Mouse (Mus musculus) stomach, postnatal 0 days (tissue): ENCODE measurements around the gene Cdc42ep2. TPM values are rescaled to one million over a fixed set of nuclear protein-coding genes. Genes with fewer than 3 reads are reported as not detected.
A peak's percentile ranks its signal among the peaks of the same experiment; 100 is the strongest.

ENCODE experiments used
- ATAC-seq: fragments of 200-750 bp; cut with Nextera tagmentation; 2 replicates; pipeline ENCODE4 v1.8.0; 2017; ENCODE audit not compliant: low FRiP score, low TSS enrichment
- DNase-seq: peaks from one replicate; pipeline ENCODE4 v3.0.0-alpha.2; 2016; ENCODE audit warnings: low spot score
- H3K27ac ChIP-seq: fragments of 300-500 bp; sonication (generic); replicated peaks from 2 replicates; pipeline ENCODE4 v1.5.1; 2014; ENCODE audit warnings: mild to moderate bottlenecking, control low read depth
- H3K27me3 ChIP-seq: fragments of 300-500 bp; sonication (generic); 2 replicates; pipeline ENCODE4 v1.6.1; 2014; ENCODE audit warnings: low read length; ENCODE audit not compliant: control insufficient read depth, insufficient read depth
- H3K36me3 ChIP-seq: fragments of 300-500 bp; sonication (generic); 2 replicates; pipeline ENCODE4 v1.6.1; 2014; ENCODE audit warnings: low read length, mixed read lengths; ENCODE audit not compliant: control insufficient read depth, insufficient read depth
- H3K4me1 ChIP-seq: fragments of 300-500 bp; sonication (generic); replicated peaks from 2 replicates; pipeline ENCODE4 v1.6.1; 2014; ENCODE audit warnings: antibody characterized with exemption; ENCODE audit not compliant: control insufficient read depth, insufficient read depth
- H3K4me2 ChIP-seq: fragments of 300-500 bp; sonication (generic); replicated peaks from 2 replicates; pipeline ENCODE4 v1.6.1; 2014; ENCODE audit warnings: low read depth, mild to moderate bottlenecking, control low read depth, moderate library complexity
- H3K4me3 ChIP-seq: fragments of 300-500 bp; sonication (generic); 2 replicates; pipeline ENCODE4 v1.5.1; 2014; ENCODE audit warnings: low read depth, low read length, control low read depth
- H3K9ac ChIP-seq: fragments of 300-500 bp; sonication (generic); 2 replicates; pipeline ENCODE4 v1.6.1; 2014; ENCODE audit warnings: mild to moderate bottlenecking, low read length, control low read depth, mixed read lengths
- H3K9me3 ChIP-seq: fragments of 300-500 bp; sonication (generic); 2 replicates; pipeline ENCODE4 v1.6.1; 2016; ENCODE audit warnings: low read length; ENCODE audit not compliant: control insufficient read depth
- CTCF ChIP-seq: IDR thresholded peaks from 2 replicates; pipeline ENCODE4 v1.5.1; 2016; ENCODE audit warnings: antibody characterized with exemption, low read depth, mild to moderate bottlenecking, moderate library complexity
- EP300 ChIP-seq: optimal IDR thresholded peaks from 2 replicates; pipeline ENCODE3; 2016; ENCODE audit warnings: antibody characterized with exemption
- WGBS: fragments of 180-500 bp; shearing (Covaris S2); extraction: QIAGEN DNeasy Blood & Tissue Kit; methylation state at CpG from one replicate; pipeline ENCODE4 v1.1.7; 2014; 5-methylcytosine and 5-hydroxymethylcytosine counted together
- polyA plus RNA-seq: library from polyadenylated mRNA; unstranded; fragments of >200 nt; fragmentation: Nextera tagmentation; extraction: Ambion mirVana; gene quantifications from 2 replicates; pipeline ENCODE4 v1.2.1, GENCODE M21; 2015

The Cdc42ep2 gene
- polyA plus RNA-seq, 1 experiment from 2014 or later = 7.9 TPM

- no peaks in the 10 kb centered on the region for H3K27me3 ChIP-seq
- under 1% methylated on average over 49 of the region's 50 CpGs for WGBS
- DNase-seq (peak; percentile 90), ATAC-seq (peak; percentile 86)
- H3K4me1 ChIP-seq = no peaks in the 10 kb centered on the region; the same call in 1 of the 2 replicates
- peak within 1 kb of the TSS; percentile 73 for H3K4me3 ChIP-seq
- no peaks in the 10 kb centered on the region for H3K36me3 ChIP-seq
- no peaks in the 10 kb centered on the region for H3K9me3 ChIP-seq
- peak within 1 kb of the TSS; percentile 74 for H3K9ac ChIP-seq
- peak within 1 kb of the TSS; percentile 91 for H3K4me2 ChIP-seq
- peak within 1 kb of the TSS; percentile 56 for H3K27ac ChIP-seq
- TF ChIP-seq EP300 = no peak
- TF ChIP-seq CTCF = no peak; the same call in 1 of the 2 replicates
Observed at GRCm38 (mm10) chr19:5963883-5964562, 39.4 kb upstream of the Cdc42ep2 start, which contains the start of gene Pola2. TSS of gene Pola2 (minus strand) at chr19:5964202.

- no peaks in the 10 kb centered on the region for H3K27me3 ChIP-seq
- no peak for TF ChIP-seq EP300
- TF ChIP-seq CTCF = peak; percentile 56
- H3K36me3 ChIP-seq = peaks cover 4% of the 10 kb centered on the region
- no peaks in the 10 kb centered on the region; the same call in 1 of the 2 replicates for H3K4me1 ChIP-seq
- no peak for ATAC-seq
- no peak overlapping the region for H3K27ac ChIP-seq
- no peak overlapping the region for H3K9ac ChIP-seq
- no peak overlapping the region for H3K4me3 ChIP-seq
- no peaks in the 10 kb centered on the region for H3K9me3 ChIP-seq
- peak overlapping the region; percentile 91 for H3K4me2 ChIP-seq
- WGBS = 7% methylated on average over 1 of the region's 1 CpGs
- DNase-seq = no peak
Observed at GRCm38 (mm10) chr19:5962651-5963050, 38.0 kb upstream of the Cdc42ep2 start.

- no peak overlapping the region for H3K27ac ChIP-seq
- no peak overlapping the region for H3K4me3 ChIP-seq
- H3K9ac ChIP-seq = no peak overlapping the region
- H3K4me1 ChIP-seq = no peaks in the 10 kb centered on the region
- WGBS = 84% methylated on average over 5 of the region's 5 CpGs
- no peak overlapping the region for H3K4me2 ChIP-seq
- H3K36me3 ChIP-seq = peaks cover 4% of the 10 kb centered on the region
- no peaks in the 10 kb centered on the region for H3K27me3 ChIP-seq
- ATAC-seq (no peak), DNase-seq (no peak)
- TF ChIP-seq EP300 (no peak), CTCF (no peak)
- H3K9me3 ChIP-seq = no peaks in the 10 kb centered on the region
Observed at GRCm38 (mm10) chr19:5957371-5957770, 32.8 kb upstream of the Cdc42ep2 start.

GRCm38 (mm10) chr19:5956685-5957084 lies 32.1 kb upstream of the Cdc42ep2 start:
- H3K4me3 ChIP-seq = no peak overlapping the region
- 12% methylated on average over 3 of the region's 3 CpGs for WGBS
- DNase-seq (peak; percentile 89), ATAC-seq (peak; percentile 56)
- peaks cover 4% of the 10 kb centered on the region for H3K36me3 ChIP-seq
- H3K9ac ChIP-seq = no peak overlapping the region
- H3K4me1 ChIP-seq = no peaks in the 10 kb centered on the region
- no peak overlapping the region for H3K27ac ChIP-seq
- no peak overlapping the region for H3K4me2 ChIP-seq
- TF ChIP-seq CTCF (peak; percentile 96), EP300 (no peak)
- no peaks in the 10 kb centered on the region for H3K9me3 ChIP-seq
- no peaks in the 10 kb centered on the region for H3K27me3 ChIP-seq

- peaks cover 4% of the 10 kb centered on the region for H3K36me3 ChIP-seq
- H3K4me3 ChIP-seq = no peak overlapping the region
- H3K4me2 ChIP-seq = peak overlapping the region; percentile 37
- no peak for TF ChIP-seq EP300
- TF ChIP-seq CTCF = no peak
- H3K27ac ChIP-seq = peak overlapping the region; percentile 79
- no peaks in the 10 kb centered on the region for H3K9me3 ChIP-seq
- DNase-seq = peak; percentile 83
- peak; percentile 63; the same call in 1 of the 2 replicates for ATAC-seq
- H3K27me3 ChIP-seq = no peaks in the 10 kb centered on the region
- no peaks in the 10 kb centered on the region for H3K4me1 ChIP-seq
- H3K9ac ChIP-seq = 0 out of 2 replicates have a peak overlapping the region, but pooled peaks have one; percentile 35
- WGBS = 55% methylated on average over 28 of the region's 28 CpGs
Observed at GRCm38 (mm10) chr19:5955704-5956670, 31.4 kb upstream of the Cdc42ep2 start.
